Comparison of ENCODE assay signal across 27 mouse cellular contexts in genomic region chr4:104857029-104857428, GRCm38 (mm10). TPM values are rescaled to one million over a fixed set of nuclear protein-coding genes. Genes with fewer than 3 reads are reported as not detected.
"Had no signal": no experiment of that assay in that cellular context is flagged by ENCODE, and none has a peak within 500 bp of the region (broad histone marks: within the 10 kb centered on the region; RNA-seq: fewer than 3 reads in every experiment).

Gm17662 (plus strand) TSS chr4:104857329.

- H3K4me1 ChIP-seq: neural tube, embryonic 12.5 days; neural tube, embryonic 13.5 days; neural tube, embryonic 15.5 days; stomach, embryonic 15.5 days had no signal

- H3K9ac ChIP-seq: neural tube, embryonic 12.5 days; neural tube, embryonic 13.5 days; neural tube, embryonic 15.5 days; stomach, embryonic 15.5 days had no signal

- H3K27ac ChIP-seq: neural tube, embryonic 12.5 days; neural tube, embryonic 13.5 days; neural tube, embryonic 15.5 days; stomach, embryonic 15.5 days; stomach, postnatal 0 days had no signal

- DNase-seq: retina, postnatal 1 day; right cerebral cortex, adult 18-20 months; right cerebral cortex, postnatal 14 days; right cerebral cortex, postnatal 25 days; right cerebral cortex, postnatal 4 days; spleen, adult 18-20 months; thymus, adult 18-20 months; thymus, adult 2 months; thymus, postnatal 14 days; thymus, postnatal 25 days; thymus, postnatal 36 days; thymus, postnatal 4 days had no signal

- H3K27me3 ChIP-seq: neural tube, embryonic 12.5 days; neural tube, embryonic 13.5 days; neural tube, embryonic 15.5 days; stomach, embryonic 15.5 days had no signal

- H3K36me3 ChIP-seq: neural tube, embryonic 12.5 days; neural tube, embryonic 13.5 days; neural tube, embryonic 15.5 days; stomach, embryonic 15.5 days had no signal

- H3K9me3 ChIP-seq: neural tube, embryonic 12.5 days; neural tube, embryonic 13.5 days; neural tube, embryonic 15.5 days; stomach, embryonic 15.5 days had no signal

- H3K4me3 ChIP-seq: neural tube, embryonic 12.5 days; neural tube, embryonic 13.5 days; neural tube, embryonic 15.5 days; stomach, embryonic 15.5 days had no signal

- H3K4me2 ChIP-seq: neural tube, embryonic 12.5 days; neural tube, embryonic 13.5 days; neural tube, embryonic 15.5 days; stomach, embryonic 15.5 days had no signal

RNA-seq across cellular contexts. Expression of gene Gm17662, which starts in this region (rescaled TPM):
- total RNA-seq: neutrophil, adult 5-6 weeks had no signal
- polyA plus RNA-seq: neural tube, embryonic 11.5 days; neural tube, embryonic 12.5 days; neural tube, embryonic 13.5 days; neural tube, embryonic 14.5 days; neural tube, embryonic 15.5 days; small intestine, adult 2 months; spleen, adult 2 months; stomach, embryonic 14.5 days; stomach, embryonic 15.5 days; stomach, embryonic 16.5 days; stomach, postnatal 0 days; testis, adult 2 months; thymus, adult 2 months; thymus, postnatal 0 days; urinary bladder, adult 2 months had no signal
